Mouse (Mus musculus) midbrain, embryonic 15.5 days (tissue): ENCODE data around the gene Grhl3. TPM values are rescaled to one million over a fixed set of nuclear protein-coding genes. Genes with fewer than 3 reads are reported as not detected.

Source experiments
- ATAC-seq: fragments of 200-750 bp; cut with Nextera tagmentation; replicated peaks from 2 replicates; pipeline ENCODE4 v1.8.0; 2017; ENCODE audit warnings: moderate TSS enrichment
- H3K27ac ChIP-seq: fragments of 300-500 bp; sonication (generic); 2 replicates; pipeline ENCODE4 v1.5.1; 2015; ENCODE audit warnings: mild to moderate bottlenecking, inconsistent platforms
- H3K27me3 ChIP-seq: fragments of 300-500 bp; sonication (generic); replicated peaks from 2 replicates; pipeline ENCODE4 v1.6.1; 2015; ENCODE audit warnings: inconsistent platforms
- H3K36me3 ChIP-seq: fragments of 300-500 bp; sonication (generic); replicated peaks from 2 replicates; pipeline ENCODE4 v1.6.1; 2015; ENCODE audit warnings: inconsistent platforms
- H3K4me1 ChIP-seq: fragments of 300-500 bp; sonication (generic); 2 replicates; pipeline ENCODE4 v1.6.1; 2015; ENCODE audit warnings: inconsistent platforms
- H3K4me2 ChIP-seq: fragments of 300-500 bp; sonication (generic); 2 replicates; pipeline ENCODE4 v1.6.1; 2015; ENCODE audit warnings: inconsistent platforms, mild to moderate bottlenecking, moderate library complexity
- H3K4me3 ChIP-seq: fragments of 300-500 bp; sonication (generic); 2 replicates; pipeline ENCODE4 v1.5.1; 2015; ENCODE audit warnings: mild to moderate bottlenecking, inconsistent platforms
- H3K9ac ChIP-seq: fragments of 300-500 bp; sonication (generic); 2 replicates; pipeline ENCODE4 v1.6.1; 2015; ENCODE audit warnings: mild to moderate bottlenecking, inconsistent platforms
- H3K9me3 ChIP-seq: fragments of 300-500 bp; sonication (generic); 2 replicates; pipeline ENCODE4 v1.6.1; 2016; ENCODE audit warnings: inconsistent platforms
- WGBS: fragments of 180-500 bp; shearing (Covaris S2); methylation state at CpG from one replicate; pipeline ENCODE4 v1.1.7; 2015; ENCODE audit warnings: mixed read lengths; 5-methylcytosine and 5-hydroxymethylcytosine counted together
- polyA plus RNA-seq: library from polyadenylated mRNA; unstranded; fragments of >200 nt; fragmentation: Nextera tagmentation; extraction: Ambion mirVana; gene quantifications from 2 replicates; pipeline ENCODE4 v1.2.1, GENCODE M21; 2015

Grhl3 gene
- polyA plus RNA-seq, 1 experiment from 2014 or later = 1.5 TPM

GRCm38 (mm10) chr4:135570152-135571036 lies 3.0 kb downstream of the Grhl3 start:
- WGBS = 14% methylated on average over 32 of the region's 32 CpGs
- Histone ChIP-seq H3K4me3 (peak overlapping the region; percentile 36), H3K27ac (no peak overlapping the region), H3K27me3 (peaks cover 33% of the 10 kb centered on the region), H3K9me3 (no peaks in the 10 kb centered on the region), H3K4me2 (peak overlapping the region; percentile 60), H3K9ac (peak overlapping the region; percentile 23), H3K4me1 (peaks cover 53% of the 10 kb centered on the region), H3K36me3 (no peaks in the 10 kb centered on the region)
- ATAC-seq = peak; percentile 35; the same call in 1 of the 2 replicates

GRCm38 (mm10) chr4:135569201-135569600 lies 4.2 kb downstream of the Grhl3 start:
- no peak overlapping the region for H3K4me2 ChIP-seq
- H3K9ac ChIP-seq = no peak overlapping the region
- 16% methylated on average over 11 of the region's 11 CpGs for WGBS
- no peak overlapping the region for H3K27ac ChIP-seq
- H3K9me3 ChIP-seq = no peaks in the 10 kb centered on the region
- no peak for ATAC-seq
- H3K27me3 ChIP-seq = peaks cover 27% of the 10 kb centered on the region
- peaks cover 58% of the 10 kb centered on the region for H3K4me1 ChIP-seq
- H3K4me3 ChIP-seq = no peak overlapping the region
- H3K36me3 ChIP-seq = no peaks in the 10 kb centered on the region

- no peak for ATAC-seq
- H3K9me3 ChIP-seq = no peaks in the 10 kb centered on the region
- H3K9ac ChIP-seq = no peak overlapping the region
- peaks cover 24% of the 10 kb centered on the region for H3K27me3 ChIP-seq
- H3K4me2 ChIP-seq = no peak overlapping the region
- WGBS = 79% methylated on average over 8 of the region's 8 CpGs
- H3K4me1 ChIP-seq = peaks cover 43% of the 10 kb centered on the region
- no peak overlapping the region for H3K27ac ChIP-seq
- no peaks in the 10 kb centered on the region for H3K36me3 ChIP-seq
- no peak overlapping the region for H3K4me3 ChIP-seq
These were observed 5.9 kb downstream of the Grhl3 start for GRCm38 (mm10) chr4:135567484-135567883.

- peaks cover 43% of the 10 kb centered on the region for H3K4me1 ChIP-seq
These were observed 6.4 kb downstream of the Grhl3 start for GRCm38 (mm10) chr4:135567042-135567441.

GRCm38 (mm10) chr4:135565400-135565799 lies 8.0 kb downstream of the Grhl3 start:
- Histone ChIP-seq H3K9ac (no peak overlapping the region), H3K27me3 (peaks cover 6% of the 10 kb centered on the region), H3K36me3 (no peaks in the 10 kb centered on the region), H3K4me3 (no peak overlapping the region), H3K4me2 (no peak overlapping the region), H3K27ac (no peak overlapping the region), H3K9me3 (no peaks in the 10 kb centered on the region), H3K4me1 (peaks cover 31% of the 10 kb centered on the region)
- 33% methylated on average over 9 of the region's 9 CpGs for WGBS
- 0 out of 2 replicates have a peak, but pooled peaks have one; percentile 23 for ATAC-seq

More at GRCm38 (mm10) chr4:135567042-135567441, 6.4 kb downstream of the Grhl3 start:
- Histone ChIP-seq H3K4me2 (no peak overlapping the region), H3K36me3 (no peaks in the 10 kb centered on the region), H3K9me3 (no peaks in the 10 kb centered on the region), H3K27ac (no peak overlapping the region), H3K9ac (no peak overlapping the region), H3K4me3 (no peak overlapping the region), H3K27me3 (peaks cover 19% of the 10 kb centered on the region)
- WGBS = 38% methylated on average over 11 of the region's 11 CpGs
- ATAC-seq = no peak

- no peak for ATAC-seq
These were observed 9.6 kb downstream of the Grhl3 start for GRCm38 (mm10) chr4:135563794-135564193.

GRCm38 (mm10) chr4:135549323-135549722 lies 24.1 kb downstream of the Grhl3 start:
- H3K9ac ChIP-seq = no peak overlapping the region
- ATAC-seq = no peak
- H3K27me3 ChIP-seq = no peaks in the 10 kb centered on the region
- H3K9me3 ChIP-seq = no peaks in the 10 kb centered on the region
- H3K4me1 ChIP-seq = peaks cover 33% of the 10 kb centered on the region
- H3K36me3 ChIP-seq = no peaks in the 10 kb centered on the region
- no peak overlapping the region for H3K4me3 ChIP-seq
- no peak overlapping the region for H3K4me2 ChIP-seq
- no peak overlapping the region for H3K27ac ChIP-seq
- 80% methylated on average over 6 of the region's 6 CpGs for WGBS

More at GRCm38 (mm10) chr4:135563794-135564193, 9.6 kb downstream of the Grhl3 start:
- no peak overlapping the region for H3K4me3 ChIP-seq
- no peaks in the 10 kb centered on the region for H3K36me3 ChIP-seq
- H3K27me3 ChIP-seq = 0 out of 2 replicates have a peak, but pooled peaks cover 4% of the 10 kb centered on the region
- no peak overlapping the region for H3K27ac ChIP-seq
- 51% methylated on average over 2 of the region's 2 CpGs for WGBS
- H3K4me1 ChIP-seq = peaks cover 22% of the 10 kb centered on the region
- H3K4me2 ChIP-seq = no peak overlapping the region
- H3K9ac ChIP-seq = no peak overlapping the region
- H3K9me3 ChIP-seq = no peaks in the 10 kb centered on the region

- H3K9me3 ChIP-seq = no peaks in the 10 kb centered on the region
- H3K4me3 ChIP-seq = no peak overlapping the region
- no peaks in the 10 kb centered on the region for H3K36me3 ChIP-seq
- H3K27me3 ChIP-seq = no peaks in the 10 kb centered on the region
- no peak overlapping the region for H3K4me2 ChIP-seq
- H3K4me1 ChIP-seq = peaks cover 33% of the 10 kb centered on the region
- WGBS = 39% methylated on average over 9 of the region's 9 CpGs
- no peak overlapping the region for H3K27ac ChIP-seq
- H3K9ac ChIP-seq = no peak overlapping the region
- ATAC-seq = no peak
These were observed 24.8 kb downstream of the Grhl3 start for GRCm38 (mm10) chr4:135548521-135549077.

GRCm38 (mm10) chr4:135548108-135548507 lies 25.3 kb downstream of the Grhl3 start:
- Histone ChIP-seq H3K4me3 (no peak overlapping the region), H3K4me1 (peaks cover 29% of the 10 kb centered on the region), H3K27me3 (no peaks in the 10 kb centered on the region), H3K4me2 (no peak overlapping the region), H3K9ac (no peak overlapping the region), H3K9me3 (no peaks in the 10 kb centered on the region), H3K36me3 (no peaks in the 10 kb centered on the region), H3K27ac (no peak overlapping the region)
- 16% methylated on average over 7 of the region's 7 CpGs for WGBS
- no peak for ATAC-seq

- ATAC-seq = no peak
- Histone ChIP-seq H3K36me3 (no peaks in the 10 kb centered on the region), H3K27ac (no peak overlapping the region), H3K4me3 (no peak overlapping the region), H3K9ac (no peak overlapping the region), H3K9me3 (no peaks in the 10 kb centered on the region), H3K27me3 (no peaks in the 10 kb centered on the region), H3K4me2 (no peak overlapping the region), H3K4me1 (peaks cover 23% of the 10 kb centered on the region)
- WGBS = 47% methylated on average over 14 of the region's 14 CpGs
These were observed 25.9 kb downstream of the Grhl3 start for GRCm38 (mm10) chr4:135547551-135547950.

GRCm38 (mm10) chr4:135546793-135547192 lies 26.6 kb downstream of the Grhl3 start:
- peaks cover 18% of the 10 kb centered on the region for H3K4me1 ChIP-seq
- no peak overlapping the region for H3K27ac ChIP-seq
- H3K9me3 ChIP-seq = no peaks in the 10 kb centered on the region
- H3K36me3 ChIP-seq = no peaks in the 10 kb centered on the region
- no peak for ATAC-seq
- WGBS = 94% methylated on average over 4 of the region's 4 CpGs
- H3K27me3 ChIP-seq = no peaks in the 10 kb centered on the region
- H3K9ac ChIP-seq = no peak overlapping the region
- H3K4me2 ChIP-seq = no peak overlapping the region
- H3K4me3 ChIP-seq = no peak overlapping the region

GRCm38 (mm10) chr4:135546008-135546407 lies 27.4 kb downstream of the Grhl3 start:
- Histone ChIP-seq H3K36me3 (no peaks in the 10 kb centered on the region), H3K4me2 (no peak overlapping the region), H3K4me3 (no peak overlapping the region), H3K27me3 (no peaks in the 10 kb centered on the region), H3K4me1 (peaks cover 14% of the 10 kb centered on the region), H3K27ac (no peak overlapping the region), H3K9me3 (no peaks in the 10 kb centered on the region), H3K9ac (no peak overlapping the region)
- 84% methylated on average over 7 of the region's 7 CpGs for WGBS
- no peak for ATAC-seq
